Comparison of ENCODE assay signal across 23 mouse cellular contexts in the genomic region with DNA sequence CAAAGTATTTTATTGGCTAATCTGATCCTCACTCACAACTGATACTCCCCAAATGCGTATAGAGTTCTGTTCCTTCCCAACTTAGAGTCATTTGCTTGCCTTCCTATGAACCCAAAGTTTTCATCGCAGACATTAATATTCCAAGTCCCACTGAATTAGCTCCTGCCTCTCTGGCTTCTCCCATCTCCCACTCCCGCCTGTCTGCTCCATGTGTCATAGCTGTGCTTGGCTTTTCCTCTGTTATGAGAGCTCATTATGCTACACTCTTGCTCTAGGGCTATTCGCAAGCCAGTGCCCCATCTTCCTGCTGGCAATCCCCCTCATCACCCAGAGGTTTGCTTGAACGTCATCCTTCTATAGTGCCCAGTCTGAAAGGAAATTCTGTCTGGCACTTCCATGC.
DNase-seq lines count a peak whose midpoint lies in the region; ATAC-seq and TF ChIP-seq lines count a peak whose summit lies in the region.
"Had no signal": no experiment of that assay in that cellular context is flagged by ENCODE, and none has a peak within 500 bp of the region (broad histone marks: within the 10 kb centered on the region; RNA-seq: fewer than 3 reads in every experiment).

No protein-coding gene starts in this region.

- WGBS in intestine, postnatal 0 days, result 86% methylated on average over 5 of the region's 5 CpGs

- no peak for ATAC-seq in intestine, postnatal 0 days
- ATAC-seq: activated CD4-positive, CD25-positive, alpha-beta regulatory T cell, adult 4 months; forebrain, embryonic 14.5 days; forebrain, embryonic 16.5 days had no signal

- H3K4me2 ChIP-seq in intestine, postnatal 0 days (replicated peaks; ENCODE audit: low read depth), result no peak overlapping the region
- H3K4me2 ChIP-seq: embryonic facial prominence, embryonic 13.5 days; embryonic facial prominence, embryonic 15.5 days; forebrain, embryonic 12.5 days had no signal

- no peak overlapping the region for H3K4me3 ChIP-seq in layer of hippocampus, adult 2 months
- H3K4me3 ChIP-seq in intestine, postnatal 0 days (ENCODE audit: low read depth, low read length), result no peak overlapping the region
- H3K4me3 ChIP-seq: embryonic facial prominence, embryonic 13.5 days; embryonic facial prominence, embryonic 15.5 days; erythroblast, embryonic 14.5 days; forebrain, embryonic 10.5 days; forebrain, embryonic 12.5 days had no signal

- TF ChIP-seq CTCF in layer of hippocampus, adult 2 months (conservative IDR thresholded peaks at IDR 0.05), result no peak
- TF ChIP-seq CTCF in intestine, postnatal 0 days (IDR thresholded peaks at IDR 0.05; ENCODE audit: low read depth), result no peak

- no peaks in the 10 kb centered on the region for H3K4me1 ChIP-seq in intestine, postnatal 0 days (replicated peaks; ENCODE audit: control insufficient read depth, insufficient read depth, low read length)
- H3K4me1 ChIP-seq: embryonic facial prominence, embryonic 13.5 days; embryonic facial prominence, embryonic 15.5 days; forebrain, embryonic 10.5 days; forebrain, embryonic 12.5 days had no signal

- no peaks in the 10 kb centered on the region for H3K27me3 ChIP-seq in intestine, postnatal 0 days (replicated peaks; ENCODE audit: control insufficient read depth, insufficient read depth, low read length)
- H3K27me3 ChIP-seq: embryonic facial prominence, embryonic 13.5 days; embryonic facial prominence, embryonic 15.5 days; forebrain, embryonic 12.5 days had no signal

- no peaks in the 10 kb centered on the region for H3K36me3 ChIP-seq in intestine, postnatal 0 days (ENCODE audit: control insufficient read depth, insufficient read depth)
- H3K36me3 ChIP-seq: embryonic facial prominence, embryonic 13.5 days; embryonic facial prominence, embryonic 15.5 days; forebrain, embryonic 10.5 days; forebrain, embryonic 12.5 days had no signal

- no peak overlapping the region for H3K9ac ChIP-seq in intestine, postnatal 0 days (ENCODE audit: low read depth, low read length)
- H3K9ac ChIP-seq: embryonic facial prominence, embryonic 13.5 days; embryonic facial prominence, embryonic 15.5 days; forebrain, embryonic 12.5 days had no signal

- H3K27ac ChIP-seq in layer of hippocampus, adult 2 months, result peak overlapping the region; percentile 32; the same call in 1 of the 2 replicates
- no peak overlapping the region for H3K27ac ChIP-seq in intestine, postnatal 0 days (ENCODE audit: low read depth, low read length)
- H3K27ac ChIP-seq: embryonic facial prominence, embryonic 13.5 days; embryonic facial prominence, embryonic 15.5 days; forebrain, embryonic 10.5 days; forebrain, embryonic 12.5 days had no signal

- peak; percentile 27 to 37 for DNase-seq in layer of hippocampus, adult 2 months (ENCODE audit: low spot score in 2 of 2)
- no peak for DNase-seq in layer of hippocampus, adult 8-10 months (ENCODE audit: low spot score in 2 of 2)
- peak; percentile 35 for DNase-seq in layer of hippocampus, adult 9-11 months
- no peak for DNase-seq in T-cell, adult 2 months (ENCODE audit: low spot score)
- DNase-seq: adrenal gland, adult 8-10 months; adrenal gland, postnatal 14 days; adrenal gland, postnatal 36 days; cerebellum, adult 11 months; cerebellum, adult 18-20 months; cerebellum, adult 8-10 months; cerebellum, adult 9-11 months; cerebellum, postnatal 14 days; cerebellum, postnatal 36 days; embryo, embryonic 11 days had no signal

- H3K9me3 ChIP-seq in intestine, postnatal 0 days (ENCODE audit: control insufficient read depth), result no peaks in the 10 kb centered on the region
- H3K9me3 ChIP-seq: embryonic facial prominence, embryonic 13.5 days; embryonic facial prominence, embryonic 15.5 days; forebrain, embryonic 10.5 days; forebrain, embryonic 12.5 days had no signal

Comparison
In these comparisons a context has a peak if more than half of its experiments do, and no peak if none do; other contexts are left out.
1. DNase-seq: peak in layer of hippocampus, adult 2 months (2 of 2) and layer of hippocampus, adult 9-11 months (single experiment); none in layer of hippocampus, adult 8-10 months (0 of 2) and T-cell, adult 2 months (single experiment).